Mouse (Mus musculus): ENCODE results near the gene Colgalt1. TPM values are rescaled to one million over a fixed set of nuclear protein-coding genes. Genes with fewer than 3 reads are reported as not detected.

Colgalt1 gene
- total RNA-seq (2015) = 46.8 and 51.2 TPM in 2 replicates
- total RNA-seq (2017) = 54.8 and 56.8 TPM in 2 replicates

- ATAC-seq (ENCODE audit: poor library complexity, severe bottlenecking) = peak; percentile 92
Observed at GRCm38 (mm10) chr8:71610822-71611651, at the start of gene Colgalt1. Gene Colgalt1, plus strand, starts transcription at chr8:71610998.

GRCm38 (mm10) chr8:71561401-71561800, 49.4 kb upstream of the Colgalt1 start:
- ATAC-seq (ENCODE audit: poor library complexity, severe bottlenecking) = peak; percentile 67

GRCm38 (mm10) chr8:71562751-71563150, 48.0 kb upstream of the Colgalt1 start:
- peak; percentile 83 for ATAC-seq (ENCODE audit: poor library complexity, severe bottlenecking)

- ATAC-seq (ENCODE audit: poor library complexity, severe bottlenecking) = no peak
Observed at GRCm38 (mm10) chr8:71563992-71564391, 46.8 kb upstream of the Colgalt1 start.

GRCm38 (mm10) chr8:71566501-71566900, 44.3 kb upstream of the Colgalt1 start, which contains the start of gene Nxnl1:
Gene Nxnl1, minus strand, starts transcription at chr8:71566601.
- no peak for ATAC-seq (ENCODE audit: poor library complexity, severe bottlenecking)

- no peak for ATAC-seq (ENCODE audit: poor library complexity, severe bottlenecking)
Observed at GRCm38 (mm10) chr8:71567587-71567986, 43.2 kb upstream of the Colgalt1 start.

- peak; percentile 31; the same call in 1 of the 2 replicates for ATAC-seq (ENCODE audit: poor library complexity, severe bottlenecking)
Observed at GRCm38 (mm10) chr8:71568387-71568937, 42.3 kb upstream of the Colgalt1 start, which contains the start of gene Slc27a1. Gene Slc27a1, plus strand, starts transcription at chr8:71568882.

- ATAC-seq (ENCODE audit: poor library complexity, severe bottlenecking) = no peak
Observed at GRCm38 (mm10) chr8:71568941-71569340, 41.9 kb upstream of the Colgalt1 start.

- ATAC-seq (ENCODE audit: poor library complexity, severe bottlenecking) = peak; percentile 53
Observed at GRCm38 (mm10) chr8:71569366-71570290, 41.2 kb upstream of the Colgalt1 start.

GRCm38 (mm10) chr8:71570291-71570954, 40.4 kb upstream of the Colgalt1 start:
- ATAC-seq (ENCODE audit: poor library complexity, severe bottlenecking) = peak; percentile 77

GRCm38 (mm10) chr8:71572077-71572476, 38.7 kb upstream of the Colgalt1 start:
- ATAC-seq (ENCODE audit: poor library complexity, severe bottlenecking) = no peak

- no peak for ATAC-seq (ENCODE audit: poor library complexity, severe bottlenecking)
Observed at GRCm38 (mm10) chr8:71572847-71573633, 37.8 kb upstream of the Colgalt1 start.

GRCm38 (mm10) chr8:71574426-71574825, 36.4 kb upstream of the Colgalt1 start:
- no peak for ATAC-seq (ENCODE audit: poor library complexity, severe bottlenecking)

GRCm38 (mm10) chr8:71575020-71575419, 35.8 kb upstream of the Colgalt1 start:
- no peak for ATAC-seq (ENCODE audit: poor library complexity, severe bottlenecking)

- ATAC-seq (ENCODE audit: poor library complexity, severe bottlenecking) = no peak
Observed at GRCm38 (mm10) chr8:71577856-71578387, 32.9 kb upstream of the Colgalt1 start.

- ATAC-seq (ENCODE audit: poor library complexity, severe bottlenecking) = no peak
Observed at GRCm38 (mm10) chr8:71579009-71579408, 31.8 kb upstream of the Colgalt1 start.

- ATAC-seq (ENCODE audit: poor library complexity, severe bottlenecking) = no peak
Observed at GRCm38 (mm10) chr8:71579476-71579875, 31.3 kb upstream of the Colgalt1 start.

GRCm38 (mm10) chr8:71580201-71580600, 30.6 kb upstream of the Colgalt1 start:
- ATAC-seq (ENCODE audit: poor library complexity, severe bottlenecking) = no peak

- peak; percentile 50 for ATAC-seq (ENCODE audit: poor library complexity, severe bottlenecking)
Observed at GRCm38 (mm10) chr8:71586891-71587290, 23.9 kb upstream of the Colgalt1 start.

Measured in megakaryocyte, adult 5-6 weeks (primary cell).